Mouse (Mus musculus): ENCODE data around the gene Olfr944. TPM values are rescaled to one million over a fixed set of nuclear protein-coding genes. Genes with fewer than 3 reads are reported as not detected.

The Olfr944 gene
- polyA plus RNA-seq (2012; fragmentation: generic; extraction: Trizol), result not detected

GRCm38 (mm10) chr9:39201620-39202019 lies at the start of gene Olfr944:
Gene Olfr944 (plus strand): TSS chr9:39201920.
- no peaks in the 10 kb centered on the region for H3K27me3 ChIP-seq (ENCODE audit: control insufficient read depth, insufficient read depth, insufficient read length)
- H3K36me3 ChIP-seq (ENCODE audit: control insufficient read depth, insufficient read depth), result no peaks in the 10 kb centered on the region
- H3K4me2 ChIP-seq (ENCODE audit: low read depth), result no peak within 1 kb of the TSS
- H3K4me3 ChIP-seq, result no peak within 1 kb of the TSS
- no peaks in the 10 kb centered on the region for H3K79me2 ChIP-seq (ENCODE audit: control insufficient read depth, insufficient read depth)
- TF ChIP-seq POLR2A (IDR thresholded peaks at IDR 0.05; ENCODE audit: insufficient read length, low read depth), result no peak
- no peak for TF ChIP-seq E2F4 (IDR thresholded peaks at IDR 0.05; ENCODE audit: insufficient read depth)
- no peak for TF ChIP-seq TCF12 (IDR thresholded peaks at IDR 0.05; ENCODE audit: insufficient read depth, poor library complexity, severe bottlenecking)
- TF ChIP-seq POLR2AphosphoS2 (IDR thresholded peaks at IDR 0.05; ENCODE audit: insufficient read length, low read depth), result no peak
- TF ChIP-seq SRF (IDR thresholded peaks at IDR 0.05; ENCODE audit: control insufficient read depth, insufficient read length, low read depth), result no peak
- TF ChIP-seq MAX (IDR thresholded peaks at IDR 0.05; ENCODE audit: low read depth), result no peak
- TF ChIP-seq USF1 (IDR thresholded peaks at IDR 0.05; ENCODE audit: low read depth), result no peak
- TF ChIP-seq CEBPB (IDR thresholded peaks at IDR 0.05; ENCODE audit: insufficient read depth, poor library complexity, severe bottlenecking), result no peak
- no peak for TF ChIP-seq MYOD1 (IDR thresholded peaks at IDR 0.05; ENCODE audit: control insufficient read depth in 1 of 3, insufficient read length in 2 of 3, low read depth in 2 of 3)
- TF ChIP-seq MYOG (IDR thresholded peaks at IDR 0.05; ENCODE audit: control insufficient read depth in 1 of 3, insufficient read depth in 1 of 3, insufficient read length in 2 of 3, low read depth in 2 of 3), result no peak
- TF ChIP-seq TCF3 (IDR thresholded peaks at IDR 0.05; ENCODE audit: insufficient read length, low read depth), result no peak
- no peak for TF ChIP-seq REST (IDR thresholded peaks at IDR 0.05; ENCODE audit: insufficient read depth, insufficient read length)
- no peak within 1 kb of the TSS for H3ac ChIP-seq (ENCODE audit: control insufficient read depth, insufficient read length)

GRCm38 (mm10) chr9:39152401-39152800 lies 49.3 kb upstream of the Olfr944 start:
- no peaks in the 10 kb centered on the region for H3K79me2 ChIP-seq (ENCODE audit: control insufficient read depth, insufficient read depth)
- H3K27me3 ChIP-seq (ENCODE audit: control insufficient read depth, insufficient read depth, insufficient read length), result no peaks in the 10 kb centered on the region
- no peak overlapping the region for H3K4me2 ChIP-seq (ENCODE audit: low read depth)
- no peak overlapping the region for H3K4me3 ChIP-seq
- TF ChIP-seq TCF12 (IDR thresholded peaks at IDR 0.05; ENCODE audit: insufficient read depth, poor library complexity, severe bottlenecking), result no peak
- no peak for TF ChIP-seq TCF3 (IDR thresholded peaks at IDR 0.05; ENCODE audit: insufficient read length, low read depth)
- TF ChIP-seq MAX (IDR thresholded peaks at IDR 0.05; ENCODE audit: low read depth), result no peak
- no peak for TF ChIP-seq POLR2AphosphoS2 (IDR thresholded peaks at IDR 0.05; ENCODE audit: insufficient read length, low read depth)
- no peak for TF ChIP-seq MYOD1 (IDR thresholded peaks at IDR 0.05; ENCODE audit: control insufficient read depth in 1 of 3, insufficient read length in 2 of 3, low read depth in 2 of 3)
- TF ChIP-seq REST (IDR thresholded peaks at IDR 0.05; ENCODE audit: insufficient read depth, insufficient read length), result no peak
- no peak for TF ChIP-seq SRF (IDR thresholded peaks at IDR 0.05; ENCODE audit: control insufficient read depth, insufficient read length, low read depth)
- H3ac ChIP-seq (ENCODE audit: control insufficient read depth, insufficient read length), result no peak overlapping the region
- H3K36me3 ChIP-seq (ENCODE audit: control insufficient read depth, insufficient read depth), result no peaks in the 10 kb centered on the region

- TF ChIP-seq TCF3 (IDR thresholded peaks at IDR 0.05; ENCODE audit: insufficient read length, low read depth) (no peak), SRF (IDR thresholded peaks at IDR 0.05; ENCODE audit: control insufficient read depth, insufficient read length, low read depth) (no peak), CEBPB (IDR thresholded peaks at IDR 0.05; ENCODE audit: insufficient read depth, poor library complexity, severe bottlenecking) (no peak), MYOG (IDR thresholded peaks at IDR 0.05; ENCODE audit: control insufficient read depth in 1 of 3, insufficient read depth in 1 of 3, insufficient read length in 2 of 3, low read depth in 2 of 3) (no peak), POLR2A (IDR thresholded peaks at IDR 0.05; ENCODE audit: insufficient read length, low read depth) (no peak), TCF12 (IDR thresholded peaks at IDR 0.05; ENCODE audit: insufficient read depth, poor library complexity, severe bottlenecking) (no peak), E2F4 (IDR thresholded peaks at IDR 0.05; ENCODE audit: insufficient read depth) (no peak), POLR2AphosphoS2 (IDR thresholded peaks at IDR 0.05; ENCODE audit: insufficient read length, low read depth) (no peak), REST (IDR thresholded peaks at IDR 0.05; ENCODE audit: insufficient read depth, insufficient read length) (no peak), MYOD1 (IDR thresholded peaks at IDR 0.05; ENCODE audit: control insufficient read depth in 1 of 3, insufficient read length in 2 of 3, low read depth in 2 of 3) (no peak), MAX (IDR thresholded peaks at IDR 0.05; ENCODE audit: low read depth) (no peak), USF1 (IDR thresholded peaks at IDR 0.05; ENCODE audit: low read depth) (no peak)
Observed at GRCm38 (mm10) chr9:39166004-39166403, 35.7 kb upstream of the Olfr944 start, which contains the start of gene Olfr943. Gene Olfr943 (plus strand): TSS chr9:39166304.

GRCm38 (mm10) chr9:39249894-39250293 lies 48.2 kb downstream of the Olfr944 start, which contains the start of gene Olfr1537:
Gene Olfr1537 (minus strand): TSS chr9:39249994.
- H3K4me2 ChIP-seq (ENCODE audit: low read depth), result no peak within 1 kb of the TSS
- H3K27me3 ChIP-seq (ENCODE audit: control insufficient read depth, insufficient read depth, insufficient read length), result no peaks in the 10 kb centered on the region
- no peak within 1 kb of the TSS for H3K4me3 ChIP-seq
- no peaks in the 10 kb centered on the region for H3K79me2 ChIP-seq (ENCODE audit: control insufficient read depth, insufficient read depth)
- H3ac ChIP-seq (ENCODE audit: control insufficient read depth, insufficient read length), result no peak within 1 kb of the TSS
- H3K36me3 ChIP-seq (ENCODE audit: control insufficient read depth, insufficient read depth), result no peaks in the 10 kb centered on the region
- TF ChIP-seq TCF3 (IDR thresholded peaks at IDR 0.05; ENCODE audit: insufficient read length, low read depth) (no peak), MYOG (IDR thresholded peaks at IDR 0.05; ENCODE audit: control insufficient read depth in 1 of 3, insufficient read depth in 1 of 3, insufficient read length in 2 of 3, low read depth in 2 of 3) (no peak), CEBPB (IDR thresholded peaks at IDR 0.05; ENCODE audit: insufficient read depth, poor library complexity, severe bottlenecking) (no peak), REST (IDR thresholded peaks at IDR 0.05; ENCODE audit: insufficient read depth, insufficient read length) (no peak), MAX (IDR thresholded peaks at IDR 0.05; ENCODE audit: low read depth) (no peak), USF1 (IDR thresholded peaks at IDR 0.05; ENCODE audit: low read depth) (no peak), E2F4 (IDR thresholded peaks at IDR 0.05; ENCODE audit: insufficient read depth) (no peak), TCF12 (IDR thresholded peaks at IDR 0.05; ENCODE audit: insufficient read depth, poor library complexity, severe bottlenecking) (no peak), POLR2A (IDR thresholded peaks at IDR 0.05; ENCODE audit: insufficient read length, low read depth) (no peak), MYOD1 (IDR thresholded peaks at IDR 0.05; ENCODE audit: control insufficient read depth in 1 of 3, insufficient read length in 2 of 3, low read depth in 2 of 3) (no peak), POLR2AphosphoS2 (IDR thresholded peaks at IDR 0.05; ENCODE audit: insufficient read length, low read depth) (no peak), SRF (IDR thresholded peaks at IDR 0.05; ENCODE audit: control insufficient read depth, insufficient read length, low read depth) (no peak)

More at GRCm38 (mm10) chr9:39166004-39166403, 35.7 kb upstream of the Olfr944 start, which contains the start of gene Olfr943:
- H3K36me3 ChIP-seq (ENCODE audit: control insufficient read depth, insufficient read depth), result no peaks in the 10 kb centered on the region
- no peak within 1 kb of the TSS for H3K4me3 ChIP-seq
- H3ac ChIP-seq (ENCODE audit: control insufficient read depth, insufficient read length), result no peak within 1 kb of the TSS
- no peak within 1 kb of the TSS for H3K4me2 ChIP-seq (ENCODE audit: low read depth)
- no peaks in the 10 kb centered on the region for H3K79me2 ChIP-seq (ENCODE audit: control insufficient read depth, insufficient read depth)
- H3K27me3 ChIP-seq (ENCODE audit: control insufficient read depth, insufficient read depth, insufficient read length), result no peaks in the 10 kb centered on the region

Other genes starting within 250 kb of the Olfr944 start
- not detected for gene Olfr933, start 229.6 kb upstream of the Olfr944 start, polyA plus RNA-seq (2012; fragmentation: generic; extraction: Trizol)
- gene Olfr934, start 213.6 kb upstream of the Olfr944 start, polyA plus RNA-seq (2012; fragmentation: generic; extraction: Trizol), result not detected
- not detected for gene Olfr935, start 202.2 kb upstream of the Olfr944 start, polyA plus RNA-seq (2012; fragmentation: generic; extraction: Trizol)
- gene Olfr146, start 178.5 kb upstream of the Olfr944 start, polyA plus RNA-seq (2012; fragmentation: generic; extraction: Trizol), result not detected
- not detected for gene Olfr937, start 137.0 kb upstream of the Olfr944 start, polyA plus RNA-seq (2012; fragmentation: generic; extraction: Trizol)
- gene Olfr938, start 123.0 kb upstream of the Olfr944 start, polyA plus RNA-seq (2012; fragmentation: generic; extraction: Trizol), result not detected
- not detected for gene Olfr27, start 73.8 kb upstream of the Olfr944 start, polyA plus RNA-seq (2012; fragmentation: generic; extraction: Trizol)
- gene Olfr943, start 35.6 kb upstream of the Olfr944 start, polyA plus RNA-seq (2012; fragmentation: generic; extraction: Trizol), result not detected
- not detected for gene Olfr1537, start 48.1 kb downstream of the Olfr944 start, polyA plus RNA-seq (2012; fragmentation: generic; extraction: Trizol)
- not detected for gene Olfr945, start 74.9 kb downstream of the Olfr944 start, polyA plus RNA-seq (2012; fragmentation: generic; extraction: Trizol)
- not detected for gene Olfr948, start 124.1 kb downstream of the Olfr944 start, polyA plus RNA-seq (2012; fragmentation: generic; extraction: Trizol)
- not detected for gene Olfr951, start 185.5 kb downstream of the Olfr944 start, polyA plus RNA-seq (2012; fragmentation: generic; extraction: Trizol)
- gene Olfr952, start 225.2 kb downstream of the Olfr944 start, polyA plus RNA-seq (2012; fragmentation: generic; extraction: Trizol), result not detected